Mouse (Mus musculus) gastrocnemius, adult 18-20 months (tissue): ENCODE measurements around the gene Ldlrad3. TPM values are rescaled to one million over a fixed set of nuclear protein-coding genes. Genes with fewer than 3 reads are reported as not detected.

Source experiments
- DNase-seq: peaks from one replicate; pipeline ENCODE4 v3.0.0; 2021; ENCODE audit warnings: low spot score
- total RNA-seq, 2 experiments: library from RNA; stranded (reverse); gene quantifications; 2 replicates each; pipeline ENCODE4 v1.2.3; 2021

Gene Ldlrad3
- total RNA-seq, 2 experiments from 2014 or later: 2.9 to 4.9 TPM

DNA sequence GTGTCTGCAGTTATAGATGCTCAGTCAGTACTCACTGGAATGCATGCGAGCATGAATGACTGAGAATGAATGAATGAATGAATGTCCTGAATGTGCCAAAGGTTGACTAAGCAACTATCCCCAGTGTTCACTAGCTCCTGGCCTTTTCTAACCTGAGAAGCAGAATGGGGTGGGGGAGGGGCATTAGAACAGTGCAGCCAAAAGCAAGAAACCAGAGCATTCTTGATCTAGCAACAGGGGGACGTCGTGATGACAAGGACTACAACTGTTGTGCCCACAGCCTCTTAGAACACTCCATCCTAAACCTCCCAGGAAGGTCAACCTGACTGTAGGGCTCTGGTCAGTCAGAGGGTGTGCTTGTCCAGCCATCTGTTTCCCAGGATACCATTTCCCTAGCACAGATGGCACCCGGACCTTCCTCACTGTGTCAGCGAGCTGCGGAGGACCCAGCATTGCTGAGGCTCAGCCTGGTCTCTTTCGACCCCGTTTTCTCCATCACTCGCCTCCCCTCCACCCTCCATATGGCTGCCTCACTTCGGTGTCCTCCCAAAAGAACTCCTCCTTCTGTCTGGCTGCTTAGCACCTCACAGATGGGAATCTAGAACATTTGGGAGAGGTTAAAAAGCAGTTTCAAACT is 278.7 kb downstream of the Ldlrad3 start:
- no peak for DNase-seq

DNA sequence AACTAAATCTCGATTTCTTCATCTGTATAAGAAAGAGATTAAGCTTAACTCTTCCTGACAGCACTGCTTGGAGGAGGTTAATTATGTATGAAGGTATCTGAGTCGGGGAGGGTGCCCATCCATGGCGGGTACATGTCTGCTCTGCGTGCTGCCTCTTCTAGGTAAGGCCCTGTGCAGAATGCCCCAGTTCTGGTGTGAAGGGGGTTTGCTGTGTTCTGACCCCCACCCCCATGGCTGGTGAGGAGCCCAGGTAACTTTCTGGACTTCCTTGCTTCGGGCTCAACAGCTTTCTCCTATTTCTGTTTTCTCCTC is 279.9 kb downstream of the Ldlrad3 start:
- DNase-seq: no peak

DNA sequence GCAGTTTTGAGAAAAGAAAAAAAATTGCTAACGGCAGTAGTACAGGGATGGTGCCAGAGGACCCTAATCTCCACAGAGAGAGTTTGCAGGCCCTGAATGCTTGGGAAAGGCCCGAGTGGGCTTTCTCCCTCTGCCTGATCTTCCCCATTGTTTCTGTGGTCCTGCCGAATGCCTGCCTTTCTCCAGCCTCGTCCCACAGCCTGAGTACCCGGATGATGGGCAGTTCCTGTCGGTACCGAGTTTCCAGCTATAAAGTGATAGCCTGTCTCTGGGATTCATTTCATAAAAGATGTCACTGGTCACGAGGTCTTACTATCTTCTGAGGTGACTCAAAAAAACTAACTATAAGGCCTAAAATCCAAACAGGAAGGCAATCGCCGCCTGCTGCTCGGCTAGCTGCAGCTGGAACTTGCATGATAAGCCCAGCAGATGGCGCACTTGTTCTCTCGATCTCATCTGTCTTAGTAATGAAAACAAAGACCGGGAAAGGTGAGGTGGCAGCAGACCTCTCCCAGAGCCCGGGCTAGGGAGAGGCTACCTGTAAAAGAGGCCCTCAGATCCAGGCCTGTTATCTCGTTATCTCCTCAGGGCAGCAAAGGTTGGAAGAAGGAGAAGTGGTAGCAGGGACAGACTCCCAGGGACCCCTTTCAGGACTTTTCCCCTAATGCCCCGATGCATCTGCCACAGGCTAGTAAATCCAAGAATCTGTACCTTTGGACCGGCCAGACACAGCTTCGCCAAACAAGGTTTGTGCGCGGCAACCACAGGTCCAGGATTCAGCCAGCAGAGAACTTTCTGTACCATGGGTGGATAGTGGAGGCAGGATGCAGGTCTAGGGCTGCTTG is 280.4 kb downstream of the Ldlrad3 start:
- DNase-seq: peak; percentile 79

DNA sequence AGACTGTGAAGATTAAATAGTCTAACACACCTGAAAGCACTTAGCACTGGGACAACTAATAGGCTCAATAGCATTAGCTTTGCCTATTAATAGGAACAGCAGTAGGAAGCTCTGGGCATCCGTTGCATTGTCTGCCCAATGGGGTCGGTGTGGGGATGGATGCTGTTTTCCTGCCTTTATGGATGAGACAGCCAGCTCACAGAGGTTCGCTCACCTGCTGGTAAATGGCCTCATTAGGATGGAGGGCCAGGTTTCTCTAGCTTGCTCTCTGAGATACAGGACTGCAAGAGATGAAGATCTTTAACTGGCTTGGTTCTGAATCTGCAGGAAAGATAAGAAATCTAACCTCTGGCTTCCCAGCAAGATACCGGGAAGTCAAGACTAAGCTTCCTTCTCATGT is 284.0 kb downstream of the Ldlrad3 start:
- DNase-seq: no peak

Other genes with a start within 250 kb of the Ldlrad3 start
- 10 to 100 TPM; 14.8 to 17.7 TPM for gene Trim44, start 221.4 kb upstream of the Ldlrad3 start, total RNA-seq